Mouse (Mus musculus): Measurements from ENCODE around the gene Mosmo. TPM values are rescaled to one million over a fixed set of nuclear protein-coding genes. Genes with fewer than 3 reads are reported as not detected.

Mosmo gene
- total and polyA plus RNA-seq, 3 experiments = 10.4 to 19.0 (median 14.0) TPM

- Histone ChIP-seq H3K27ac (ENCODE audit: insufficient read depth, low read depth) (no peak overlapping the region), H3K27me3 (replicated peaks) (peaks cover 49% of the 10 kb centered on the region), H3K9me3 (replicated peaks; ENCODE audit: low read length) (no peaks in the 10 kb centered on the region), H3K4me2 (ENCODE audit: insufficient read depth, low read depth, poor library complexity, severe bottlenecking) (no peak overlapping the region), H3K4me3 (replicated peaks in 1 of 3; ENCODE audit: low read depth in 2 of 3, low read length in 2 of 3, poor library complexity in 1 of 3) (no peak overlapping the region), H3K79me2 (replicated peaks; ENCODE audit: control insufficient read depth, extremely low read depth, insufficient read depth, poor library complexity, severe bottlenecking) (no peaks in the 10 kb centered on the region), H3K4me1 (ENCODE audit: control insufficient read depth in 1 of 2, insufficient read depth in 2 of 2) (no peaks in the 10 kb centered on the region), H3K36me3 (replicated peaks in 1 of 2; ENCODE audit: control insufficient read depth in 1 of 2, insufficient read depth in 1 of 2, low read length in 1 of 2) (no peaks in the 10 kb centered on the region), H3K9ac (ENCODE audit: insufficient read depth, low read depth) (no peak overlapping the region)
- DNase-seq (ENCODE audit: extremely low read depth) = no peak
- TF ChIP-seq POLR2AphosphoS2 (IDR thresholded peaks at IDR 0.05; ENCODE audit: low read depth, low read length) (no peak), GABPA (IDR thresholded peaks at IDR 0.05; ENCODE audit: insufficient replicate concordance, low read depth, low read length) (no peak), SMC3 (IDR thresholded peaks at IDR 0.05; ENCODE audit: low read depth, low read length) (no peak), ZMIZ1 (IDR thresholded peaks at IDR 0.05; ENCODE audit: low read depth, low read length) (no peak), CHD2 (IDR thresholded peaks at IDR 0.05; ENCODE audit: low read length) (no peak), POLR2A (IDR thresholded peaks at IDR 0.05; ENCODE audit: low read depth, low read length) (no peak), NRF1 (IDR thresholded peaks at IDR 0.05; ENCODE audit: low read depth, low read length) (no peak), HCFC1 (IDR thresholded peaks at IDR 0.05; ENCODE audit: low read depth, low read length) (no peak), SIN3A (IDR thresholded peaks at IDR 0.05; ENCODE audit: low read length) (no peak), ZNF384 (IDR thresholded peaks at IDR 0.05; ENCODE audit: low read depth, low read length) (no peak), MEF2A (IDR thresholded peaks at IDR 0.05; ENCODE audit: borderline replicate concordance, low read depth, low read length) (no peak), JUND (conservative IDR thresholded peaks at IDR 0.05; ENCODE audit: low read depth, low read length) (no peak), ETS1 (conservative IDR thresholded peaks at IDR 0.05; ENCODE audit: low read depth, low read length) (no peak), CHD1 (IDR thresholded peaks at IDR 0.05; ENCODE audit: low read depth, low read length) (no peak), KAT2A (IDR thresholded peaks at IDR 0.05; ENCODE audit: insufficient replicate concordance, low read length) (no peak), E2F4 (IDR thresholded peaks at IDR 0.05; ENCODE audit: insufficient replicate concordance, low read depth, low read length) (no peak), ZC3H11A (IDR thresholded peaks at IDR 0.05; ENCODE audit: low read depth, low read length) (no peak)
- in situ Hi-C loops (cut with MboI; ENCODE audit: low pct_ligation_motif_present, low pct_unique_long_range_greater_than_20kb, low sequenced_read_pairs) = no loop called here
- dilution Hi-C loops (cut with MboI; ENCODE audit: extremely low pct_ligation_motif_present, extremely low pct_unique_long_range_greater_than_20kb, low sequenced_read_pairs) = no loop called here
Measured at GRCm38 (mm10) chr7:120778012-120778411, 100.6 kb downstream of the Mosmo start.

Other genes with a start within 250 kb of the Mosmo start
- 155 and 158 TPM in 2 replicates for gene Uqcrc2, start 42.4 kb upstream of the Mosmo start, total RNA-seq (2012; rRNA removed)
- gene Uqcrc2, start 42.4 kb upstream of the Mosmo start, total RNA-seq (2014; rRNA removed) = 318 and 341 TPM in 2 replicates
- gene Uqcrc2, start 42.4 kb upstream of the Mosmo start, polyA plus RNA-seq (2012; ENCODE audit: insufficient read length, low read depth) = 237 TPM in 2 replicates
- gene Pdzd9, start 7.3 kb upstream of the Mosmo start, total RNA-seq (2012; rRNA removed) = 0.51 and 0.59 TPM in 2 replicates
- not detected in 2 replicates for gene Pdzd9, start 7.3 kb upstream of the Mosmo start, total RNA-seq (2014; rRNA removed)
- gene Pdzd9, start 7.3 kb upstream of the Mosmo start, polyA plus RNA-seq (2012; ENCODE audit: insufficient read length, low read depth) = 0.30 and 0.39 TPM in 2 replicates
- gene Vwa3a, start 61.7 kb downstream of the Mosmo start, total RNA-seq (2012; rRNA removed) = not detected in 2 replicates
- not detected in 2 replicates for gene Vwa3a, start 61.7 kb downstream of the Mosmo start, total RNA-seq (2014; rRNA removed)
- gene Vwa3a, start 61.7 kb downstream of the Mosmo start, polyA plus RNA-seq (2012; ENCODE audit: insufficient read length, low read depth) = not detected in 2 replicates
- gene Gm5737, start 134.7 kb downstream of the Mosmo start, total RNA-seq (2012; rRNA removed) = not detected in 2 replicates
- not detected in 2 replicates for gene Gm5737, start 134.7 kb downstream of the Mosmo start, total RNA-seq (2014; rRNA removed)
- not detected in 2 replicates for gene Gm5737, start 134.7 kb downstream of the Mosmo start, polyA plus RNA-seq (2012; ENCODE audit: insufficient read length, low read depth)
- gene Eef2k, start 165.2 kb downstream of the Mosmo start, total RNA-seq (2012; rRNA removed) = 8.0 and 13.9 TPM in 2 replicates
- gene Eef2k, start 165.2 kb downstream of the Mosmo start, total RNA-seq (2014; rRNA removed) = 5.0 and 5.5 TPM in 2 replicates
- 13.7 and 15.5 TPM in 2 replicates for gene Eef2k, start 165.2 kb downstream of the Mosmo start, polyA plus RNA-seq (2012; ENCODE audit: insufficient read length, low read depth)
- gene Polr3e, start 240.1 kb downstream of the Mosmo start, total RNA-seq (2012; rRNA removed) = 33.6 and 33.7 TPM in 2 replicates
- 22.3 and 25.3 TPM in 2 replicates for gene Polr3e, start 240.1 kb downstream of the Mosmo start, total RNA-seq (2014; rRNA removed)
- gene Polr3e, start 240.1 kb downstream of the Mosmo start, polyA plus RNA-seq (2012; ENCODE audit: insufficient read length, low read depth) = 38.1 and 38.2 TPM in 2 replicates

Measured in CH12.LX (cell line).